Mouse (Mus musculus) gastrocnemius, adult 18-20 months (tissue): ENCODE measurements around the gene BC005561. TPM values are rescaled to one million over a fixed set of nuclear protein-coding genes. Genes with fewer than 3 reads are reported as not detected.
"Not testable (repeated sequence)": the region's sequence is repeated elsewhere in the genome, so short reads cannot be mapped to it uniquely, and the experiment has no call there.

Source experiments
- DNase-seq: peaks from one replicate; pipeline ENCODE4 v3.0.0; 2021; ENCODE audit warnings: low spot score
- long read RNA-seq, 2 experiments: library from polyadenylated mRNA; stranded (forward); transcript quantifications; one replicate each; pipeline ENCODE4 v2.0.0; 2021
- total RNA-seq, 2 experiments: library from RNA; stranded (reverse); gene quantifications; 2 replicates each; pipeline ENCODE4 v1.2.3; 2021

BC005561 gene
- 1 to 10 TPM; 3.4 to 3.7 TPM for total RNA-seq
- long read RNA-seq, experiment 1, full-length matches to known transcripts, result 2 of 2 reads
- long read RNA-seq, experiment 1, partial matches to known transcripts, result 0 of 2 reads
- long read RNA-seq, experiment 1, other reads (novel, unspliced or antisense), result 0 of 2 reads
- long read RNA-seq, experiment 2, full-length matches to known transcripts, result 1 of 1 reads
- long read RNA-seq, experiment 2, partial matches to known transcripts, result 0 of 1 reads
- long read RNA-seq, experiment 2, other reads (novel, unspliced or antisense), result 0 of 1 reads

- peak; percentile 81 for DNase-seq
Measured at GRCm38 (mm10) chr5:104508195-104508891, at the start of gene BC005561. BC005561 (plus strand) TSS chr5:104508352.

DNA sequence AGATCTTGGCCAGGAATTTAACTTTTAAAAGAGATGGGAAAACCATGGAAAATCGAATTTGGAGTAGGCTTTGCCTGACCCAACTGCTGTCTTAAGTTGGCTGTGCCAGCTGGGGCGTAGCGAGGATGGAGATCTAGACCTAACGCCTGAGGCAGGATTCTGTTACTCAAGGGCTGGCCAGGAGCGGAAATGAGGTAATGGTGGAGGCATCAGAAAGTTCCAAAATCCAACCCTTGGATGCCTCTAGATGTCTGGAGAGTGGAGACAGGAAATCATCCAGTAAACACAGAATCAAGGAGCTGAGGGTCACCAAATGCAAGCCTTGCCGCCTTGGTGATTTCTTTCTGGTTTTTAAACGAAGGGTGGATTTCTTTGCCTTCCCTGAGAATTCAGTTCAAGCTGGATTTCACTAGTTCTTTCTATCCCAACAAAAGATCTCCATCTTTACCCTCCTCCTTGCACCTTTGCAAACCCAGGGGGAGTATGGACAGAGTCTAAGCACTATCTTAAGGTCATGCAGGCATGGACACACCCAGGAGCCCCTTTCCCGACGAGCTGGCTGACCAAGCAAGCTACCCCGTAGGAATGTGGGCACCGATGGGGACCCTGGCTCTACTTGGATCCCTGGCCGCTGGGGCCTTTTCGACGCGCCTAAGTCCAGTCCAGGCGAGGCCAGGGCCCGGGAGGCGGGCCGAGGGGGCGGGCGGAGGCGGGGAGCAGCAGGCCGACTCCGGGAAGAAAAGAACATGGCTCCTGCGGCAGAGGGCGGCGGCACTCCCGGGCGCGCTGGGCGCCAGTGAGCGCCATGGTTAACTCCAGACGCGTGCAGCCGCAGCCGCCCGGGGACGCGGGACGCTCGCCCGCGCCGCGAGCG lies 49.1 kb upstream of the BC005561 start, which contains the start of gene Pkd2:
TSS of gene Pkd2 (plus strand) at position 619 of the 874 bp plus-strand sequence.
- DNase-seq, result peak; percentile 65

DNA sequence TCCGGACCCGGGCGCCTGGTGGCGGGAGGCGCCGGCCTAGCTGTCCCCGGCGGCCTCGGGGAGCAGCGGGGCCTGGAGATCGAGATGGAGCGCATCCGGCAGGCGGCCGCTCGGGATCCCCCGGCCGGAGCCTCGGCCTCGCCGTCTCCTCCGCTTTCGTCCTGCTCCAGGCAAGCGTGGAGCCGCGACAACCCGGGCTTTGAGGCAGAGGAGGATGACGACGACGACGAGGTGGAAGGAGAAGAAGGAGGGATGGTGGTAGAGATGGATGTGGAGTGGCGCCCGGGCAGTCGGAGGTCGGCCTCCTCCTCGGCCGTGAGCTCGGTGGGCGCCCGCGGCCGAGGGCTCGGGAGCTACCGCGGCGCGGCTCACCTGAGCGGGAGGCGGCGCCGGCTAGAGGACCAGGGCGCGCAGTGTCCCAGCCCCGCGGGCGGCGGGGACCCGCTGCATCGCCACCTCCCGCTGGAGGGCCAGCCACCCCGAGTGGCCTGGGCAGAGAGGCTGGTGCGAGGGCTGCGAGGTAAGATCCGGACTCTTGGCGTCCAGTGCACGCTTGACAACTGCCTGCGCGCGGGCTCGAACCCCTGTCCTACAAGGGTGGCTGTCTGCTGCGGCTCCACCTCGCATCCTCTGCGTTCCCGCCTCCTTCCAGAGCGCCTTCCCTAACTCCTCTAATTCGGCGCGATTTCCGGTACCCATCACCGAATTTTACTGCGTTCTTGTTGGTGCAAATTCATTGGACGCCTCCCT lies 48.3 kb upstream of the BC005561 start:
- DNase-seq, result peak; percentile 40

DNA sequence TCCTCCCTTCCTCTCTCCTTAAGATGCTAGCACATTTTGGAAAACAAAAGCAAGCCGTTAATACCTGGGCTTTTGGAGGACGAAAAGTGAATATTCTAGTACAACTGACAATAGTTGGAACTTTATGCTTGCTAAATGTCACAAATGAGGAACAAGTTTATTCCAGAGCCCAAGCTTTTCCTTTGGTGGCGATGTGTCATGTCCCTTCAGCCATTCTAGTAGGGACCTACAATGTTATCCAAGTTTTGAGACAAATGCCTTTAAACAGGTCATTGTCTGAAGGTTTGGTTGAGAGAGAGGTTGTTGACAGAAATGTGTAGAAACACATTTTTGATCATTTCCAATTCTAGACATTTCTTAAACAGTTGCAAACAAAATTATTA lies 47.7 kb upstream of the BC005561 start:
- DNase-seq, result no peak

DNA sequence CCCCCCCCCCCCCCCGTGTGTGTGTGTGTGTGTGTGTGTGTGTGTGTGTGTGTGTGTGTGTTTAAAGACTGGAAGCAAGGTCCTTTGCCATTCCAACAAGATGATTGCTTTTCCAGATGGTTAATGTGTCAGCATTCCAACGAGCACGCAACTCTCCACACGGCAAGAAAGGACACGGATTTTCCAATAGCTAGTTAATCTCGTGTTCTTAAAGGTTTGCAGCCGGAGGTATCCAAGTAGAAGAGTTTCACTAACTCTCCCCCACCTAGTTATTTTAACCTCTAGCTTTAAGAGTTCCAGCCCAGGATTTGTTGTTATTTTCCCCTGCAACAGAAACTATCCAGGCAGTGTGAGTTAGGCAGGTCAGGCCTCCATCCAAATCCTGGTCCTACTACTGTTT lies 47.3 kb upstream of the BC005561 start:
- DNase-seq, result peak; percentile 37

- no peak for DNase-seq
Measured at GRCm38 (mm10) chr5:104465279-104465678, 42.9 kb upstream of the BC005561 start.

GRCm38 (mm10) chr5:104465731-104466130 lies 42.4 kb upstream of the BC005561 start:
- DNase-seq, result peak; percentile 80

DNA sequence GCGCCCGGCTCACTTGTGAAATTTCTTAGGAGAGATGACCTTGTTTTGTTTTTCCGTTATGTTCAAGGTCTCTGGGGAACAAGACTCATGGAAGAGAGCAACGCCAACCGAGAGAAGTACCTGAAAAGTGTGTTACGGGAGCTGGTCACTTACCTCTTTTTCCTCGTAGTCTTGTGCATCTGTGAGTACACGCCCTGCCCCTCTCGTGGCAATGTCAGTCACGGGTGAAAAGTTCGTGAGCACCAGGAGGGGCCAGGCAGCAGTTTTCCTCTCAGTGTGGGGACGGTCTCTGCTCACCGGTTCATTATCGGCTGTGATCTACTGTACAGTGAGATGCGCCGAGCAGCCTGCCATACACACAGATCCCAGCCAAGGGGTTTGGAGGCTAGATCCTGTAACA lies 41.3 kb upstream of the BC005561 start:
- DNase-seq, result no peak

DNA sequence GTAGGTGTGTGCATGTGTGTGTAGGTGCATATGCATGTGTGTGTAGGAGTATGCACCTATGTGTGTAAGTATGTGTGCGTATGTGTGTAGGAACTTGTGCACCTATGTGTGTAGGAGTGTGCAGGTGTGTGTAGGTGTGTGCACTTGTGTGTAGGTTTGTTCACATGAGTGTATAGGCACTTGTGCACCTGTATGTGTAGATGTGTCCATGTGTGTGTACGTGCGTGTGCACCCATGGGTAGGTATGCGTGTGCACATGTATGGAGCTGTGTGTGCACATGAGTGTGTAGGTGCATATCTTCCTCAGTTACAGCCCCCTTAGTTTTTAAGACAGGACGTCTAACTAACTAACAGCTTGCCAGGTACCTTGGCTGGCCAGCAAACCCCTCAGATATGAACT lies 39.6 kb upstream of the BC005561 start:
- no peak for DNase-seq

GRCm38 (mm10) chr5:104470981-104471391 lies 37.2 kb upstream of the BC005561 start:
- DNase-seq, result no peak

DNA sequence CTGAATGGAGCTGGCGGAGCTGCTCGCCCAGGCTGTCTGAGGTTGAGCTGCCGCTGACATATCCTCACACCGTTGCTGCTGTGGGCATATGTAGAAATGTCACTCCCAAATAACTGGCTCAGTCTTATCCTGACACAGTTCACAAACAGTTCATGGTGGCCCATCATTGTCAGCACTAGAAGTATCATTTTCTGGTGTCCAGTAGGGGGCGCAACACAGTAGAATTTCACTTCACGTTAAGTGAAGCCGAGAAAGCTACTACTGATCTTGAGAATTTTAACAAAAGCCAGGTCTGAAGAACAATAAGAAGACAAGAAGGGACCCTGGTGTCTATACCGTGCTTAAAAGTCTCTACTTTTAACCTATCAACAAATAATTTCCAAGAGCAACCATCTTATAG lies 35.8 kb upstream of the BC005561 start:
- peak; percentile 8 for DNase-seq

- DNase-seq, result no peak
Measured at GRCm38 (mm10) chr5:104480367-104480766, 27.8 kb upstream of the BC005561 start.

DNA sequence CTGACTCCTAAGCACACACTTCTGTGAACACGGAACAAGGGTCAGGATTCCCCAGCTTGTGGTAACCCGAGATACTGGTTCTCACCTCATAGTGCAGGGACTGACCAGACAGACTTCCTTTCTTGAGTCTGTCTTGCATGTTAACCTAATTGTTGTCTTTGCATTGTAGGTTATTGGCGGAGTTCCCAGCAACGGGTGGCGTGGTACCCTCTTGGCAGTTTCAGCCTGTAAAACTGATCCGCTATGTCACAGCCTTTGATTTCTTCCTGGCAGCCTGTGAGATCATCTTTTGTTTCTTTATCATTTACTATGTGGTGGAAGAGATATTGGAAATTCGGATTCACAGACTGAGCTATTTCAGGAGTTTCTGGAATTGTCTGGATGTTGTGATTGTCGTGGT lies 25.3 kb upstream of the BC005561 start:
- DNase-seq, result no peak

- no peak for DNase-seq
Measured at GRCm38 (mm10) chr5:104491561-104491960, 16.6 kb upstream of the BC005561 start.

DNA sequence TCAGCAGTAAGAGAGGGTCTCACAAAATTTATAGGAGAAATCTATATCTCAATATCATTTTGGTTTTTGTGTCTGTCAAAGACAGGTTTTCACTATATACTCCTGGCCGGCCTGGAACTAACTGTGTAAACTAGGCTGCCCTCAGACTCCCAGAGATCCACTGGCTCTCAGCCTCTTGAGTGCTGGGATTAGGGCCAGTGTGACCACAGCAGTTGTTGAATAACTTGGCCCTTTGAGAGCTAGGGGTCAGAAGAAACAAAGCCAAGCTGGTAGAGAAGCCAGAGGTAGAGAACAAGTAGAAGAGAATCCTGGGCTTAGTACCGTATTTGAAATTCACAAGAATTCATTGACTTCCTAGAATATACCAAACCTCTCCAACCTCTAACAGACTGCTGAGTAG lies 3.3 kb upstream of the BC005561 start:
- DNase-seq, result no peak

DNA sequence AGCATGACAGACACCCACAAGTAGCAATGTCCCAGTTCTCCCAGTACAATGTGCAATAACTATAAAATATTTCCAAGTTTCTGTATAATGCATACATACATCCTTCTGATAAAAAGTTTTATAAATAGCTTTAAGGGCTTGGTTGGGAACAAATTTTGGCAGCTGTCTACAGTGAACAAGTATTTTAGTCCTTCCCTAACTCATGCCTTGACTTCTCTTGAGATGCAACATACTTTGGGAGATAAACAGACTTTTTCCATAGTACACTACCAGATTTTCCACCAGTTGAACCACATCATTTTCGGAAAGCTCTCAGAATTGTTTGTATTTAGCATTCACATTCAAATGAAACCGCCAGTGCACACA lies 340 bp upstream of the BC005561 start:
- no peak for DNase-seq

DNA sequence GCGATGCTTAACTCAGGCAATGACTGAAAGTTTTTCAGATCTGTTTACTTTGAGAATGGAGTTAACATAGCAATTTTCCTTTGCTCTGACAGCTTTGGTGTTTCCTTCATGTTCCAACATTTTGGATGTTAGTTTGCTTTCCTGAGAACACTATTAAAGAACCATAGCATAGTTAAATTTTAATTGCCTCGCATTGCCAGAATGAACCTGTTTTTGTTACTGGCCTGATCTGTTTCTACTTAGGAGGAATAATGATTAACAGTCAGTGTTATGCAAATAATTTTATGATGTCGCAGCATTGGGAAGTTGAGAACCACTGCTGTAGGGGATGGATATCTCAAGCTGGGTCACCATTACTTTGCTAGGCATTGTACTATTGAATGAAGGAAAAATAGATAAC lies 3.1 kb downstream of the BC005561 start:
- DNase-seq, result no peak

DNA sequence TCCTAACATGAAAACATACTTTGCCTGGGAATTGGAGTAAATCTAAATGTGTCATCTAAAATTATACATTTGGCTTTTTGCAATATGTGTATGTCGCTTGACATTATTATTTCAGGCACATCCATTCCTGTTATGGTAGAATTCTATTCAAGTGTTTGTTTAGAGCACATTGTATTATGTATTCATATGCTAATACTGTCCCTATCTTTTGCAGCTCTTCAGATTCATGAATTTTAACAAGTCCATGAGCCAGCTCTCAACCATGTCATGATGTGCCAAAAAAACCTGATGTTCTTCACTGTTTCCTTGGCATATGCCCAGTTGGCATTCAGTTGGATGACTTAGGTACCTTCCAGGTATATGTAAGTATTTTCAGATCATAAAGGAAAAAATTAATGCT lies 30.5 kb downstream of the BC005561 start:
- DNase-seq, result no peak

DNA sequence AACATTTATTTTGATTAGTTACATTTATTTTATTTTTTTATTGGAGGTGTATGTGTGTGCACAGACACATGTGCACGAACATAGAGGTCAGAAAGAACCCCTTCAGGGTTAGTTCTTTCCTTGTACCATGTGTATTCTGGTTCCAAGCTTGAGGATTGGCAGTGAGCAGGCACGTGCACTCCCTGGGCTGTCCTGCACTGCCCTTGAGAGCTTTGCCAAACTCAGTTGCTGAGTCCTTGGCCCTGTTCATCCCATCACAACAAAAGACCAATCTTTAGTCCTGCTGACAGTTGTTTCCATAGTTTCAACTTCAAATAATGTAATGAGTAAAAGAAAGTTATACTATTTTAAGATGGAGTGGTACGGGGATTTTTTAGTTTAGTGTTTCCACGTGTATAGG lies 31.2 kb downstream of the BC005561 start:
- no peak for DNase-seq

DNA sequence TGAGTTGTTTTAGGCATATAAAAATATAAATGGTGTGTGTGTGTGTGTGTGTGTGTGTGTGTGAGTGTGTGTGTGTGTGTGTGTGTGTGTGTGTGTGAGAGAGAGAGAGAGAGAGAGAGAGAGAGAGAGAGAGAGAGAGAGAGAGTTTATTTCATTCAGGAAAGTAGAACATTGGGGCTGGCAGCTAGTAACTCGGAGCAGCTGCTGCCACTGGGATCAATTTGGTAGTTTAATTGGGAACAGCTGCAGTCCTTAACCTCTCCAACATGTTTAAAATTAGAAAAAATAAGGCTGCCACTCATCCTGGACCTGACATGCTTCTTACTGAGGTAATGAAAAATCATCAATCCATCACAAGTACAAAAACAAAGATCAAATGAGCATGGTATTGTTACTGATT lies 59.9 kb downstream of the BC005561 start:
- not testable (repeated sequence) for DNase-seq

DNA sequence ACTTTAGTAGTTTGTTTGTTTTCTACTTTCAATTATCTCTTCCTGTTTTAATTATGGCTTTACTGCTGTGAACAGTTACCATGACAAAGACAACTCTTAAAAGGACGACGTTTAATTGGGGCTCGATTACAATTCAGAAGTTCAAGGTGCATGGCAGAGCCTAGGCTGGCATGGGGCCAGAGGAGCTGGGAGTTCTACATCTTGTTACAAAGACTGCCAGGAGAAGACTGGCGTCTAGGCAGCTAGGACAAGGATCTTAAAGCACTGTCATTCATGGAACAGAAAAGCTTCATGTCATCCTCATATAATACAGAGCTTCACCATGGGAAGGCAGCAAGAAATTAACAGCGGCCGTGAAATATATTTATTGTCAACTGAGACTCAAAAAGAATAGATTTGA lies 62.6 kb downstream of the BC005561 start:
- DNase-seq, result peak; percentile 16
